Mouse (Mus musculus) adrenal gland, postnatal 14 days (tissue): Measurements from ENCODE around the gene Cxcl10. TPM values are rescaled to one million over a fixed set of nuclear protein-coding genes. Genes with fewer than 3 reads are reported as not detected.

Source experiments
- DNase-seq: peaks from one replicate; pipeline ENCODE4 v3.0.0; 2021; ENCODE audit warnings: mixed read lengths
- total RNA-seq: library from RNA; stranded (reverse); gene quantifications from 2 replicates; pipeline ENCODE4 v1.2.3, GENCODE M21; 2021

Cxcl10 gene
- total RNA-seq, 1 experiment from 2014 or later, result 0.52 TPM

- DNase-seq, result peak; percentile 76
These were observed 20.7 kb upstream of the Cxcl10 start for GRCm38 (mm10) chr5:92369151-92369994.

DNA sequence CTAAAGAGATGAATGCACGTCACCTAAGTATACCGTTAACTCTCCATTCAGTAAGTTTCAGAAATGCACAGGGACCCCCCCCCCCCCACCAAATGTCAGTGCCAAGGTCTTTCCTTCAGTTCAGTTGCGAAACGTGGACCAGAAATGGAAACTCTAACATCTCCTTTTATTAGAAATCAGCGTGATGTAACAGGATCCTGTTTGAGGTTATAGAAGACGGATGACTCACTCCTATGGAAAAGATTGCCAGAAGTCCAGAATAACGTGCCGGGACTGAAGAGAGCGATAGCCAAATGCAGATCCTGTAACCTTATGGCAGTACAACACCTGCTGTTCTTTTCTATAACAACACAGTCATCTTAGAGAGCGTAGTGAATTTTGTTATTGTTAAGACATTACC is 19.7 kb upstream of the Cxcl10 start:
- peak; percentile 29 for DNase-seq

GRCm38 (mm10) chr5:92366565-92366964 is 17.9 kb upstream of the Cxcl10 start:
- DNase-seq, result no peak

- DNase-seq, result no peak
These were observed 16.5 kb upstream of the Cxcl10 start for GRCm38 (mm10) chr5:92365146-92365705.

- no peak for DNase-seq
These were observed 15.3 kb upstream of the Cxcl10 start for GRCm38 (mm10) chr5:92364011-92364410.

DNA sequence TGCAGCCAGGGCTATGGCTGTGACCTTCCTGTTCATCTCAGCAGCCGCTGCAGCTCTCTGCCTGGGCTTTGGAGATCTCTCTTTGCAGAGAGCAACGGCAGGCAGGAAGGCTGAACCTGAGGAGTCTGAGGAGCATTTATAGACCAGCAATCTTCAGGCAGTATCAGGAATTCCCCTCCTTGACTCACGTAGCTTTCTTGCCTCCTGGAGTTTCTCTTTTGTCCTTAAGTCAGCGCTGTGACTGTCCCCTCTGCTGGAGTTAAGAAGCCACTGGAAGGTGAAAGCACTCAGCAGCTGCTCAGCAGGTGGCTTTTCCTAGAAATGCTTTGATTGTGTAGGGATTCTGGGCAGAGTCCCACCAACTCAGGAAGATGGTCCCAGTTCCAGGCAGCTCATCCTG is 14.5 kb upstream of the Cxcl10 start:
- DNase-seq, result no peak

DNA sequence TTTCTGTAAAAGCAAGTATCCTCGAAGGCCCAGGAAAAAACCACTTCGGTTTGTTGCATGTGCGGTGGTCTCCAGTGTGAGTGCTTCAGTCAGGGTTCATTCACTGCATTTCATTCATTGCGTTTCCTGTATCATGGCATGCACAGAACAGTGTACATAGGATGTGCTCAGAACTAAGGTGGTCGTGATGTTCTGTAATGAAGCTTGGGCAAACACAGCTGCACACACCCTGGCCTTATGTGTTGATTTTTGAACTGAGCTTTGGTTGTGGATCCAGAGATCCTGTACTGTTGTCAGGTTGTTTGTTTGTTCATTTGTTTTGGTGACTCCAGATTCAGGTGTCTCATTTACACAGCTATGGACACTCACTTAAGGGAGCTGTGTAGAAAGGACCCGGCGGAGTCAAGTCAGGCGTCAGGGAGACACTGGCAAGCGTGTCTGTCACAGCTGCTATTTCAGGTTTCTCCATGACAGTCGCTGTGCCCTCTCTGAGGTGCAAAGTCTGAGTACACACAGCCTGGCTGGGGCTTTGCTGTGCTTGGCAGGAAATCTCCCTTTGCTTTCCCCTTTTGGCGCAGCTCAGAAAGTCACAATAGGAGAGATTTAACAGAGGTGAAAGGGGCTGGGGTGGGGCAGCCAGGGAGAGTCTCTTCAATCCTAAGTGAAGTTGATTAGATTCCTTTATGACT is 10.2 kb upstream of the Cxcl10 start:
- peak; percentile 23 for DNase-seq

- peak; percentile 79 for DNase-seq
These were observed 9.3 kb upstream of the Cxcl10 start for GRCm38 (mm10) chr5:92358033-92358432.

- DNase-seq, result peak; percentile 85
These were observed 4.8 kb upstream of the Cxcl10 start for GRCm38 (mm10) chr5:92353517-92353916.

GRCm38 (mm10) chr5:92352716-92353115 is 4.0 kb upstream of the Cxcl10 start:
- DNase-seq, result peak; percentile 44

GRCm38 (mm10) chr5:92349731-92350130 is 1.0 kb upstream of the Cxcl10 start:
- DNase-seq, result no peak

DNA sequence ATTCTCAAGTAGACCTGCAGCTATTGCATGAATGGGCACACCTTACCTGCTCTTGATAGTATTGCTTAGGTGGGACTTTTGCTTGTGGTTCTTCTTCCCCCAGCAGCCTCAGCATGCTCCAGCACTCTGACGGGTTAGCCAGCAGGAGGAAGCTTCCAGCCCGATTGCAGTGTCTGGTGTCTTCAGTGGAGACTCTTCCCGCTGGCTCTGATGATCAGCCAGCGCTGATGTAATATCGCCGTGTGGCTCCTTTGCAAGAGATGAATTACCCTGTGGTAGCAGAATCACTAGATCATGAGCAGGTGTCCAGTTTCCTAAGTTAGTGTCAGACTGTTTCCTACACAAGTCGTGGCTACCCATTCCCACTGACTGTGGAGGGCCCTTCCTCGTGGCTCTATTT is 3.7 kb downstream of the Cxcl10 start:
- no peak for DNase-seq

DNA sequence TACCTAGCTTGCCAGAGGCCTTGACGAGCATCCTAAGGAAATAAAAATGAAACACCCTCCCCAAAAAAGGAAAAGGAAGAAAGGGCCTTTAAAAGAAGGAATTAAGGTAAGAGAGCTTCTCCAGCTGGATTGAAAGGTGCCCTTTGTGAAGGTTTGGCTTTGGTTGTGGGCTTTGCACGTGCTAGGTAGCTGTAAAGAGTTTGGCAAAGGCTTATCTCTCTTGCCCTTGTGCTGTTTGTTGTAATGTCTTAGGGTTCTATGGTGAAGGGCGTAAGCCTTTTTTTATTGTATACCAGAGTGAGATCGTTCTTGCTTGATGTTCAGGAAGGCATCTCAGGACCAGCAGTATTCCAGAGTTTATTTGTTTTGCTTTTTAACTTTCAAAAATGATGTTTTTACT is 8.1 kb downstream of the Cxcl10 start:
- no peak for DNase-seq

- no peak for DNase-seq
These were observed 11.9 kb downstream of the Cxcl10 start for GRCm38 (mm10) chr5:92336743-92337142.

DNA sequence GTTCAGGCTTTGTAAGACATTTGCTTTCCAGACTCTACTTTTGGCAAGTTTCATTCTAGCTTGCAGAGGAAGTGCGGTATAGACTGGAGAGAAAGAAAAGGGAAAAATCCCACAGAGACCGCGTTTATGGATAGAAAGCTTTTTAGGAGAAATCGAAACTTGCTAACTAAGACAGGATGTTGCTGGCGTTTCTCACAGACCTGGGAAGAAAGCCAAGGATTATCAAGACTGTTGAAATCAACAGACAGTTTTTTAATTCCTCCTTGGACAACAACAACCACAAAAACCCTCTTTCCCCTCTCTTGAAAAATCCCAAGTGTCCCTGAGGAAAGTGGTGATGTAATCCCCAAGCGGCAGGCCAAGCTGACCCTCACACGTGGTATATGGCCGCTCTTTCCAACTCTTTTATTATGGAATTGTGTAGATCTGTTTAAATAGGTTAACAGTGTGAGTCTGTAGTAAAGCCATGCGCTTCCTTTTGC is 16.3 kb downstream of the Cxcl10 start:
- DNase-seq, result peak; percentile 68

DNA sequence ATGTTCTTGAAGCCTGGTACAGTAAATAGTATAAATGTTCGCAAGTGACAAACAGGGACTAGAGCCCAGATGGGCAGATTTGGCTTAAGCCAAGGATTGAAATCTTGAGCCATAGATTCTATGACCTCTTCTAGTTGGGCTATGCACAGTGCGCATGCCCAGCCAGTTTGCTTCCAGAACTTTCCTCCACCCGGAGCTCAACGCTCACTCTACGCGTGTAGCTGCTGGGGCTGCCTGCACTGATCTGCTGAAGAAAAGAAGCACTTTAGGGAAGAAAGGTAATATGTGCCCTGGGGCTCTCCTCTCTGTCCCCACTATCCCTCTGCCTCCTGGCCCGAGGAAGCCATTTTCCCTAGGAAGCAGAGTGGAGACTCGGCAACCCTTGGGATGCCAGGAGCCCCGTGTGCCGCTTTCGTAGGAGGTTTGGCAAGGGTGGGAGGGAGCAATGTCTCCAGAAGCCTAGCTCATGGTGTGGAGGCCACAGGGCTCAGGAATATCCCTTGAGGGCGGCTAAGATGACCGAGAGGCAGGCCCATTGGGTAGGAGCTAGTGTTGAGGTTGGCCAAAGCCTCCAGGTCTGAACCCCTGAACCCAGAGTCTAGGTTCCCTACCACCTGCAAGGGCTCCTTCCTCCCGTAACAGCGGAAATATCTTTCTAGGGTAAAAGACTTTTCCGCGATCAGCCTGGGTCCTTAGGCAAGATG is 16.9 kb downstream of the Cxcl10 start, which contains the start of gene Art3:
Gene Art3, plus strand, starts transcription at position 193 of the 704 bp plus-strand sequence.
- peak; percentile 43 for DNase-seq

GRCm38 (mm10) chr5:92331122-92331521 is 17.6 kb downstream of the Cxcl10 start:
- no peak for DNase-seq

DNA sequence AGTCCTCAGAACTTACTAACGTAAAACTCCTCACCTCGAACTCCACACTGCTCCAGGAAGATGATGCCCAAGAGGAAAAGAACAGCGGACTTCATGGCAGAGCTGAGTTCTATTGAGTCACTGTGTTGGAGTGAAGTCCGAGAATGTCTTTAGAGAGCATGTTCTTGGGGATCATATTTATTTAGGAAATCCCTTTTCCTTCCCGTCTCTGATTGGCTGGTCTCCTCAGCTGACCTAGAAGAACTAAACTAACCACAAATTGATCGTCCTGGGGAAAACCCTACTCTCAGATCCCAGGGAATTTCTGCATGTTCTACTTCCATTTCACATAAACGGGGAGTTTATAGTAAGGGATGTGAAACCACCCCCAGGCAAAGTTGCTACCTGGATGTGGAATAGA is 20.8 kb downstream of the Cxcl10 start, which contains the start of gene Cxcl9:
Gene Cxcl9, minus strand, starts transcription at position 151 of the 400 bp plus-strand sequence.
- DNase-seq, result no peak

DNA sequence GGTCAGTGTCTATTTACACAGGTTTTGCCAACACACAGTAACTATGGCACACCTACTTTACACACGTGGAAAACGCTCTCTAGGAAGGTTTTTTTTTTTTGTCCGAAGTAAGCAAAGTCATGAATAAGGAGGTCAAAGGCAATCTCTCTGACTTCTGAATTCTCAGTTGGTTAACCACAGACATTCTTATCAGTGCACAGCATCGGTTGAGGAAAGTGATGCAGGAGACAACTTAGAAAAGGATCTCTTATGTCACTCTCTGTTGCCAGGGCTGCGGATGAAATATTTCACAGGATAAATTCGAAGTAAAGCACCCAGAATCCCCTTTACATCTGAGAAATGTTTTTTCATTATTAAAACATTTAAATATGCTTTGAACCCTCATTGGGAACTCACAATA is 21.3 kb downstream of the Cxcl10 start:
- no peak for DNase-seq

- DNase-seq, result peak; percentile 63
These were observed 25.4 kb downstream of the Cxcl10 start for GRCm38 (mm10) chr5:92323264-92323663.

DNA sequence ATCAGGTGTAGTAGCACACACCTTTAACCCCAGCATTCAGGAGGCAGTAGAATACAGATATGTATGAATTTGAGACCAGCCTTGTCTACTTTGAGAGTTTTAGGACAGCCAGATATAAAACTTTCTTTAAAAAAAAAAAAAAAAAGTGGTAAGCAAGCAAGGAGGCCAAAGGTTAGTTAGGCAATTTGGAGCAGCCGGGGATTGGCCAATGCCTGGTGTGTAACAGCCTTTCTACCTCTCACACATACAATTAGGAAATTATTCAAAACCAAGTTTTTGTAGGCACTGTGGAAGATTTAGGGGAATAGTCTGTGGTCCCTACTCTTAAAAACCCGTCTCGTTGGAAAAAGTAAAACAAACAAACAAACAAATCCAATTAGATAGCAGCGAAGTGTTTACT is 26.1 kb downstream of the Cxcl10 start:
- DNase-seq, result peak; percentile 36
